Mouse (Mus musculus) neural tube, embryonic 11.5 days (tissue): ENCODE results near the gene Kifc1. TPM values are rescaled to one million over a fixed set of nuclear protein-coding genes. Genes with fewer than 3 reads are reported as not detected.
"Not testable (repeated sequence)": the region's sequence is repeated elsewhere in the genome, so short reads cannot be mapped to it uniquely, and the experiment has no call there.

Experiments used
- ATAC-seq: fragments of 200-750 bp; cut with Nextera tagmentation; 2 replicates; pipeline ENCODE4 v1.8.0; 2017; ENCODE audit warnings: moderate number of reproducible peaks, mild to moderate bottlenecking, moderate TSS enrichment, moderate library complexity; ENCODE audit not compliant: insufficient read depth, low FRiP score, low TSS enrichment
- DNase-seq: peaks from one replicate; pipeline ENCODE4 v3.0.0-alpha.2; 2015; ENCODE audit warnings: low spot score
- H3K27ac ChIP-seq: fragments of 300-500 bp; sonication (generic); 2 replicates; pipeline ENCODE4 v1.5.1; 2014; ENCODE audit warnings: low read depth, mild to moderate bottlenecking, low read length
- H3K27me3 ChIP-seq: fragments of 300-500 bp; sonication (generic); 2 replicates; pipeline ENCODE4 v1.6.1; 2014; ENCODE audit warnings: mild to moderate bottlenecking, low read length, mixed read lengths; ENCODE audit not compliant: control insufficient read depth, insufficient read depth
- H3K36me3 ChIP-seq: fragments of 300-500 bp; sonication (generic); 2 replicates; pipeline ENCODE4 v1.6.1; 2014; ENCODE audit warnings: mild to moderate bottlenecking, low read length, moderate library complexity, mixed read lengths; ENCODE audit not compliant: control insufficient read depth, insufficient read depth
- H3K4me1 ChIP-seq: fragments of 300-500 bp; sonication (generic); 2 replicates; pipeline ENCODE4 v1.6.1; 2014; ENCODE audit warnings: low read length, mixed read lengths; ENCODE audit not compliant: control insufficient read depth, insufficient read depth
- H3K4me2 ChIP-seq: fragments of 300-500 bp; sonication (generic); 2 replicates; pipeline ENCODE4 v1.6.1; 2014; ENCODE audit warnings: low read depth, mild to moderate bottlenecking, moderate library complexity
- H3K4me3 ChIP-seq: fragments of 300-500 bp; sonication (generic); 2 replicates; pipeline ENCODE4 v1.5.1; 2014; ENCODE audit warnings: low read depth, low read length
- H3K9ac ChIP-seq: fragments of 300-500 bp; sonication (generic); 2 replicates; pipeline ENCODE4 v1.6.1; 2014; ENCODE audit warnings: mild to moderate bottlenecking, low read length
- H3K9me3 ChIP-seq: fragments of 300-500 bp; sonication (generic); 2 replicates; pipeline ENCODE4 v1.6.1; 2016; ENCODE audit warnings: low read length; ENCODE audit not compliant: control insufficient read depth
- WGBS: fragments of 180-500 bp; shearing (Covaris S2); extraction: QIAGEN DNeasy Blood & Tissue Kit; methylation state at CpG from one replicate; pipeline ENCODE4 v1.1.7; 2014; 5-methylcytosine and 5-hydroxymethylcytosine counted together
- polyA plus RNA-seq: library from polyadenylated mRNA; unstranded; fragments of >200 nt; fragmentation: Nextera tagmentation; extraction: Ambion mirVana; gene quantifications from 2 replicates; pipeline ENCODE4 v1.2.1, GENCODE M21; 2014

Gene Kifc1
- polyA plus RNA-seq, 1 experiment from 2014 or later = 11.0 TPM

DNA sequence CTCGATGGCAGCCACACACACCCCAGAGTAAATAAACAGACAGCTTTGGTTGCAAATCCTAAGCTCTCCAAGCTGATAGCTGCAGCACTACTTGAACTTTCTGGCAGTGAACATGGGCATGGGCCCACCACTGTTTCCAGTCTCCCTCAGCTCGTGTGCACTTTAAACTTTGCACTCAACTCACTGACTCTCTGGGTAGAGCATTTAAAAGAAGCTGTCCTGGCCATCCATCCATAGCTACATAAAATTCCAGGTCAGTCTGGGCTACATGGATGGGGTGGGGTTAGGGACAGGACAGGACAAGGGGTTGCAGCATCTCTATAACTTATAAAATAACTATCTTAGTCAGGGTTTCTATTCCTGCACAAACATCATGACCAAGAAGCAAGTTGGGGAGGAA is 2.7 kb downstream of the Kifc1 start:
- H3K4me3 ChIP-seq, H3K27me3 ChIP-seq, H3K4me2 ChIP-seq, H3K27ac ChIP-seq, ATAC-seq, H3K9me3 ChIP-seq, H3K9ac ChIP-seq, H3K36me3 ChIP-seq, H3K4me1 ChIP-seq, DNase-seq: not testable (repeated sequence)
- WGBS = 81% methylated on average over 2 of the region's 2 CpGs

DNA sequence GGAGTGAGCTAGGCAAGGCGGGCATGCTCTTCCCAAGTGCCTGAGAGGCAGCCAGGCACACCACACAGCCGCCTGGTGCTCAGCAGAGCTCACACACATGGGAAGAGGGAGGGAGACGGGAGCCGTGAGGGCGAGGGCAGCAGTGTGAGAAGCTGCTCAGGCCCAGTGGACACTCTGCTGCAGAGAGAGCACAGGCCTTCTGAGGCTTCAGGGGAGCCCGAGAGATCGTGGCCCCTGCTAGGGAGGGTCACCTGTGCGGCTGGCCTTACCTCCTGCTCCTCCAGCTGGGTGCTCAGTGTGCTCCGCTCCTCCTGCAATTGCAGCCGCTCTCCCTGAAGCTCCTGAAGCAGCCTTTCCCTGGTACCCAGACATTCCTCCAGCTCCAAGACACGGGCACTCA is 6.1 kb downstream of the Kifc1 start:
- H3K9ac ChIP-seq, H3K9me3 ChIP-seq, H3K4me1 ChIP-seq, H3K4me2 ChIP-seq, DNase-seq, ATAC-seq, H3K27ac ChIP-seq, H3K27me3 ChIP-seq, H3K4me3 ChIP-seq, H3K36me3 ChIP-seq: not testable (repeated sequence)
- 95% methylated on average over 6 of the region's 11 CpGs for WGBS

DNA sequence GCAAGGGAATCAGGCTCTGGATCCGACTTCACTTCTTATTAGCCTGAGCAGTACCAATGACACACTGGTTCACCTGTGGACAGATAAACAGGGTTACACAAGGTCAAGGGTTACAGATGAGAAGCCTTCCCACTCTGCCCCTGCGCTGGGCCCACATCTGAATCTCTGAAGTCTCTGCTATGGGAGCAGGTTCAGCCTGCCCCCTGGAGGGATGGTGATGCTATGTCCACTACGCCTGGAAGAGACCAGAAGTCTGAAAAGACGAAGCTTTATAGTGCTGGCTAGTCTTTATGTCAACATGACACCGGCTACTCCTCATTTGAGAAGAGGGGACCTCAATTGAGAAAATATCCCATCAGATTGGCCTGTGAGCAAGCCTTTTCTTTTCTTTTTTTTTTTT is 14.7 kb downstream of the Kifc1 start:
- not testable (repeated sequence) for H3K9me3 ChIP-seq, ATAC-seq, H3K9ac ChIP-seq, H3K4me3 ChIP-seq, H3K4me1 ChIP-seq, H3K4me2 ChIP-seq, H3K27me3 ChIP-seq, H3K27ac ChIP-seq, H3K36me3 ChIP-seq
- peak; percentile 22 for DNase-seq
- WGBS = 82% methylated on average over 5 of the region's 5 CpGs

DNA sequence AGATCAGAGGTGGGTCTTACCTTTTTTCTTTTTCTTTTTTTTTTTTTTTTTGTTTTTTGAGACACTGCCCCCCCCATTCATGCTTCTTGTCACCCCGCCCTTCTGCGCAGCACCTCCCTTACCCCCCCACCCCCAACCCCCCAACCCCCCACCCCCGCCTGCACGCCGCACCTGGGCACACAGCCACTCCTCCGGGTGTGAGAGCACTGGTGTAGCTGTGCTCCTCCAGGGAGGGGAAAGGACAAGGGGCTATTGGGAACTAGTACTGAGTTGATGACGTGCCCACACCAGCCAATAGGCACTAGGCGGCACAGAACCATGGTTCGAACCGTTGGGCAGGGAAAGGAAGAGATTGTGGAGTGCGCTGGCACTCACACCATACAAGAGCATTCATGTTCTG is 16.1 kb downstream of the Kifc1 start:
- H3K36me3 ChIP-seq = no peaks in the 10 kb centered on the region
- 91% methylated on average over 11 of the region's 11 CpGs for WGBS

DNA sequence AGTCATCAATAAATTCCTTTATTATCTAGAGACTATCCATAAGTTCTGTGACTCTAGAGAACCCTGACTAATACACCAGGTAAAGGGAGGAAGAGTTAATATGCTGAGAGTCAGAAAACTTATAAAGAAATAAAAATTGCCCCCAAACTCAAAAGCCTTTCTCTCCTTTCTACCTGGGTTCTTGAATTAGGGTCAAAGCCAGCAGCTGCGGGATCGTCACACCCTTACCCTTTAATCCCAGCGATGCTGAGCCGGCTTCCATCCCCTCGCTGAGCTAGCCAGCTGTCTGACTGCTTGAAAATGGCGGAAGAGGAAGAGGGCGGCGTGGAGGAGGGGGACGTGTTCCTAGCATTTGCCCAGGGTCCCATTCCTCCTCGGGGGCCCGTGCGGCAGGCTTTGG is 16.9 kb downstream of the Kifc1 start, which contains the start of gene Gm7029:
TSS of gene Gm7029 (plus strand) at position 301 of the 400 bp plus-strand sequence.
- not testable (repeated sequence) for H3K4me3 ChIP-seq, H3K27ac ChIP-seq, H3K9ac ChIP-seq, H3K4me2 ChIP-seq, ATAC-seq, H3K9me3 ChIP-seq, H3K36me3 ChIP-seq, DNase-seq, H3K27me3 ChIP-seq, H3K4me1 ChIP-seq
- WGBS = 89% methylated on average over 3 of the region's 12 CpGs

More for the DNA sequence above, 16.1 kb downstream of the Kifc1 start:
- ATAC-seq (no peak), DNase-seq (no peak)
- Histone ChIP-seq H3K27ac (no peak overlapping the region), H3K4me2 (no peak overlapping the region), H3K9ac (no peak overlapping the region), H3K4me3 (no peak overlapping the region), H3K27me3 (no peaks in the 10 kb centered on the region), H3K9me3 (no peaks in the 10 kb centered on the region), H3K4me1 (no peaks in the 10 kb centered on the region)

DNA sequence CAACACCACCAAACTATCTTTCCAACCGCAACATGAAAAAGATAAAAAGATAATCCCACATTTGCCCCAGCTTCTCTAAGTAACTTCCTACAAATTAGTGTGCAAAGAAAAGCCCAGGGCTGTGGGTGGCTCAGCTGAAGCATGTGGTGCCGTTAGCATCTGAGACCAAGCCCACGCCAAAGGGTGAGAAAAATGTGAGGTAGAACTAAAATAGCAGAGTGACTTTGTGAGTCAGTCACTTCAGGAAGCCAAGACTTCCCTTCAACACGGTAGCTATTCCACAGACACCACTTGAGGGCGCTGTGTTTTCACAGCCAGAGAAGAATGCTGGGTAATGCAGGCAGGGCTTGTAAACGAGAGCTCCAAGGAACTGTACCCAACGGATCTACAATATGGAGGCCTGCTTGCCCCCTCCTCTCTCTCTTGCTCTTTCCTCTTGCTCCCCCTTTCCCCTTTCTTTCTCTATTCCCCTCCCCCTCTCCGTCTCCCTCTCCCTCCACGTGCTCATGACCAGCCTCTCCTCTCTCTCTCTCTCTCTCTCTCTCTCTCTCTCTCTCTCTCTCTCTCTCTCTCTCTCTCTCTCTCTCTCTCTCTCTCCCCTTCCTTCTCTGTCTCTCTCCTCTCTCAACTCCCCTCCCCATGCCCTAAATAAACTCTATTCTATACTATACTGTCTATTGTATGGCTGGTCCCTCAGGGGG is 25.0 kb downstream of the Kifc1 start:
- no peak overlapping the region for H3K4me2 ChIP-seq
- DNase-seq = peak; percentile 39
- no peak overlapping the region for H3K9ac ChIP-seq
- no peak overlapping the region for H3K4me3 ChIP-seq
- 44% methylated on average over 9 of the region's 9 CpGs for whole genome bisulfite sequencing
- H3K27ac ChIP-seq = no peak overlapping the region
- H3K9me3 ChIP-seq = no peaks in the 10 kb centered on the region
- H3K4me1 ChIP-seq = no peaks in the 10 kb centered on the region
- no peak for ATAC-seq
- no peaks in the 10 kb centered on the region for H3K27me3 ChIP-seq
- H3K36me3 ChIP-seq = no peaks in the 10 kb centered on the region

DNA sequence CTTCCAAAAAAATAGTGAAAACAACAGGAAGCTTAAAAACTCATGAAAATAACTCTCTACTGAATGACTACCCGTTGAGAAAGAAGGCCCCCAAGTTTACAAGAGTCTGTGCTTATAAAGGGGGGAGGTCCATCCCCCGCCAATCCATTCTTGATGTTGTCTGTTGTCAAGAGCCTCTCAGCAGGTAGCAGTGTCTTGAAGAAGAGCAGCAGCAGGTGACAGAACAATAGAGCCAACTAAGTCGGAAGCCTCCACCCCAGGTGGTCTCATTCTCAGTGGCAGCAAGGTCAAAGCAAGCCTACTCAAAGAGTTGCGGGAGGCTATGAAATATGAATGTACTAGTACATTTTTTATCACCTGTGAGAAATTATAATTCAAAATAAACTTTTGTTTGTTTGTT is 32.6 kb downstream of the Kifc1 start:
- Histone ChIP-seq H3K4me2 (no peak overlapping the region), H3K27me3 (no peaks in the 10 kb centered on the region), H3K27ac (no peak overlapping the region), H3K9ac (no peak overlapping the region), H3K36me3 (no peaks in the 10 kb centered on the region), H3K4me1 (no peaks in the 10 kb centered on the region), H3K9me3 (no peaks in the 10 kb centered on the region), H3K4me3 (no peak overlapping the region)
- 65% methylated on average over 4 of the region's 4 CpGs for WGBS
- ATAC-seq (no peak), DNase-seq (no peak)

DNA sequence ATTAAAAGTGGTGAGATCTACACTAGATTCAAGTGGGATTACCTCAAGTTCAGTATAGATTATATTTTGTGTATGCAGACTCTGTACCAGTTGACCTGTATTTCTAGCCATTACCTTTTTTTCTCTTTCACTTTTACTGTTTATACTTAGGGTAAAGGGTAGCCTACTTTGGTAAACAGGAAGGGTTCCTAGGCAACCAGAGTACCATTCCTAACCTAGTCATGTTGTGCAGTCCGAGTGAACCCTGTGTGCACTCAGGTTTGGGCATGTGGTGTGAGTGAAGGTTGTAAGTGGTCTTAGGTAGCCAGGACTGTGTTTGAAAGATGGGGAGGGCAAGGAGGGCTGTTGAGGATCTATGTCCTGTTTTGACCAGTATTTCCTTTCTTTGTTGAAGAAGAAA is 39.1 kb downstream of the Kifc1 start:
- H3K4me1 ChIP-seq = no peaks in the 10 kb centered on the region
- no peak overlapping the region for H3K4me3 ChIP-seq
- H3K27me3 ChIP-seq = no peaks in the 10 kb centered on the region
- no peak overlapping the region for H3K27ac ChIP-seq
- no peaks in the 10 kb centered on the region for H3K36me3 ChIP-seq
- no peak overlapping the region for H3K9ac ChIP-seq
- ATAC-seq (no peak), DNase-seq (no peak)
- 71% methylated on average over 1 of the region's 1 CpGs for WGBS
- no peak overlapping the region for H3K4me2 ChIP-seq
- H3K9me3 ChIP-seq = no peaks in the 10 kb centered on the region

DNA sequence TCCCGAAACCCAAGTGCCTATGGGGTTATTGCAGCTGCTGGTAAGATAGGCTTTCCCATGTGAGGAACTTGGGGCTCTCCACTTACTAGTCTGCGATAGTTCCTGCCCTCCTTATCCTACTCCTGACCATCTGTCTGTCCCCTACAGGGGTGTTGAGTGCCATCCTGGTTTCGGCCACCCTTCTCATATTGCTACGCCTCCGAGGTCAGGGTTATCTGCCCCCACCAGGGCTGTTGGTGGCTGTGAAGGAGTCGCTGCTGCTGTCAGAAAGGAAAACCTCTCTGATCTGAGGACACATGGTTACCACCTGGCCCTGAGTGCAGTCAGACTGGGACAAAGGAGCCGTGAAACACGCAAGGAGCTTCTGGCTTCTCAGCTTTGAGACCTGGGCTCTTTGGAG is 42.3 kb downstream of the Kifc1 start:
- DNase-seq (no peak), ATAC-seq (no peak)

More for the DNA sequence above, 42.3 kb downstream of the Kifc1 start:
- peaks cover 6% of the 10 kb centered on the region for H3K4me1 ChIP-seq
- no peaks in the 10 kb centered on the region for H3K27me3 ChIP-seq
- no peaks in the 10 kb centered on the region for H3K9me3 ChIP-seq
- H3K4me3 ChIP-seq = no peak overlapping the region
- no peak overlapping the region for H3K9ac ChIP-seq
- H3K36me3 ChIP-seq = no peaks in the 10 kb centered on the region
- no peak overlapping the region for H3K4me2 ChIP-seq
- H3K27ac ChIP-seq = no peak overlapping the region
- WGBS = 72% methylated on average over 8 of the region's 8 CpGs
